20 mouse cellular contexts compared by ENCODE assay signal in genomic region chr5:107207911-107208310, GRCm38 (mm10).
DNase-seq lines count a peak whose midpoint lies in the region; ATAC-seq and TF ChIP-seq lines count a peak whose summit lies in the region.
"Had no signal": no experiment of that assay in that cellular context is flagged by ENCODE, and none has a peak within 500 bp of the region (broad histone marks: within the 10 kb centered on the region; RNA-seq: fewer than 3 reads in every experiment).

No protein-coding gene starts in this region.

- no peak overlapping the region for H3K4me3 ChIP-seq in heart, embryonic 15.5 days
- no peak overlapping the region for H3K4me3 ChIP-seq in neural tube, embryonic 11.5 days (ENCODE audit: low read depth, low read length)
- no peak overlapping the region for H3K4me3 ChIP-seq in neural tube, embryonic 15.5 days (replicated peaks)
- no peak overlapping the region for H3K4me3 ChIP-seq in limb, embryonic 12.5 days (replicated peaks)
- no peak overlapping the region for H3K4me3 ChIP-seq in stomach, embryonic 15.5 days (replicated peaks)
- H3K4me3 ChIP-seq in hindbrain, postnatal 0 days (ENCODE audit: low read length): no peak overlapping the region
- H3K4me3 ChIP-seq: erythroblast, embryonic 14.5 days; forebrain, embryonic 15.5 days; midbrain, embryonic 12.5 days had no signal

- no peaks in the 10 kb centered on the region for H3K27me3 ChIP-seq in heart, embryonic 15.5 days
- H3K27me3 ChIP-seq in neural tube, embryonic 11.5 days (ENCODE audit: control insufficient read depth, insufficient read depth, low read length): no peaks in the 10 kb centered on the region
- H3K27me3 ChIP-seq in neural tube, embryonic 15.5 days (replicated peaks): no peaks in the 10 kb centered on the region
- H3K27me3 ChIP-seq in limb, embryonic 12.5 days: no peaks in the 10 kb centered on the region; the same call in 1 of the 2 replicates
- H3K27me3 ChIP-seq in stomach, embryonic 15.5 days (replicated peaks): no peaks in the 10 kb centered on the region
- H3K27me3 ChIP-seq in hindbrain, postnatal 0 days (ENCODE audit: insufficient read depth, low read length): no peaks in the 10 kb centered on the region
- H3K27me3 ChIP-seq: forebrain, embryonic 15.5 days; midbrain, embryonic 12.5 days had no signal

- H3K9ac ChIP-seq in heart, embryonic 15.5 days: no peak overlapping the region
- no peak overlapping the region for H3K9ac ChIP-seq in neural tube, embryonic 11.5 days (ENCODE audit: low read length)
- no peak overlapping the region for H3K9ac ChIP-seq in neural tube, embryonic 15.5 days (replicated peaks)
- H3K9ac ChIP-seq in limb, embryonic 12.5 days (replicated peaks): no peak overlapping the region
- no peak overlapping the region for H3K9ac ChIP-seq in stomach, embryonic 15.5 days
- no peak overlapping the region for H3K9ac ChIP-seq in hindbrain, postnatal 0 days (replicated peaks; ENCODE audit: low read length)
- H3K9ac ChIP-seq: forebrain, embryonic 15.5 days; hindbrain, embryonic 14.5 days; midbrain, embryonic 12.5 days had no signal

- TF ChIP-seq CTCF in hindbrain, postnatal 0 days (IDR thresholded peaks at IDR 0.05; ENCODE audit: low read depth): no peak

- H3K4me1 ChIP-seq in heart, embryonic 15.5 days (replicated peaks): peaks cover 8% of the 10 kb centered on the region
- peaks cover under 1% of the 10 kb centered on the region; the same call in 1 of the 2 replicates for H3K4me1 ChIP-seq in neural tube, embryonic 11.5 days (ENCODE audit: control insufficient read depth, insufficient read depth, low read length)
- peaks cover 2% of the 10 kb centered on the region; the same call in 1 of the 2 replicates for H3K4me1 ChIP-seq in neural tube, embryonic 15.5 days
- peaks cover 29% of the 10 kb centered on the region for H3K4me1 ChIP-seq in limb, embryonic 12.5 days (replicated peaks)
- H3K4me1 ChIP-seq in stomach, embryonic 15.5 days: peaks cover 9% of the 10 kb centered on the region; the same call in 1 of the 2 replicates
- H3K4me1 ChIP-seq in hindbrain, postnatal 0 days (ENCODE audit: insufficient read depth, low read length): no peaks in the 10 kb centered on the region
- H3K4me1 ChIP-seq: forebrain, embryonic 15.5 days had no signal

- no peaks in the 10 kb centered on the region for H3K36me3 ChIP-seq in heart, embryonic 15.5 days
- H3K36me3 ChIP-seq in neural tube, embryonic 11.5 days (ENCODE audit: control insufficient read depth, insufficient read depth, low read length): no peaks in the 10 kb centered on the region
- no peaks in the 10 kb centered on the region for H3K36me3 ChIP-seq in neural tube, embryonic 15.5 days
- H3K36me3 ChIP-seq in limb, embryonic 12.5 days: peaks cover 9% of the 10 kb centered on the region; the same call in 1 of the 2 replicates
- no peaks in the 10 kb centered on the region for H3K36me3 ChIP-seq in stomach, embryonic 15.5 days
- no peaks in the 10 kb centered on the region for H3K36me3 ChIP-seq in hindbrain, postnatal 0 days (ENCODE audit: insufficient read depth, low read length)
- H3K36me3 ChIP-seq: forebrain, embryonic 15.5 days; midbrain, embryonic 12.5 days had no signal

- H3K27ac ChIP-seq in heart, embryonic 15.5 days: 0 out of 2 replicates have a peak overlapping the region, but pooled peaks have one; percentile 12
- peak overlapping the region; percentile 14; the same call in 1 of the 2 replicates for H3K27ac ChIP-seq in neural tube, embryonic 11.5 days (ENCODE audit: low read depth, low read length)
- H3K27ac ChIP-seq in neural tube, embryonic 15.5 days (replicated peaks): no peak overlapping the region
- peak overlapping the region; percentile 70; the same call in 1 of the 2 replicates for H3K27ac ChIP-seq in limb, embryonic 12.5 days
- H3K27ac ChIP-seq in stomach, embryonic 15.5 days: peak overlapping the region; percentile 16; the same call in 1 of the 2 replicates
- H3K27ac ChIP-seq in hindbrain, postnatal 0 days: no peak overlapping the region
- H3K27ac ChIP-seq: forebrain, embryonic 15.5 days; hindbrain, embryonic 14.5 days; midbrain, embryonic 12.5 days had no signal

- 70% methylated on average over 5 of the region's 5 CpGs for WGBS in heart, embryonic 15.5 days
- 72% methylated on average over 5 of the region's 5 CpGs for WGBS in neural tube, embryonic 11.5 days
- WGBS in neural tube, embryonic 15.5 days: 79% methylated on average over 5 of the region's 5 CpGs
- 55% methylated on average over 5 of the region's 5 CpGs for WGBS in limb, embryonic 12.5 days
- whole genome bisulfite sequencing in stomach, embryonic 15.5 days: 57% methylated on average over 5 of the region's 5 CpGs
- 84% methylated on average over 5 of the region's 5 CpGs for WGBS in hindbrain, postnatal 0 days

- no peak overlapping the region for H3K4me2 ChIP-seq in heart, embryonic 15.5 days
- H3K4me2 ChIP-seq in neural tube, embryonic 11.5 days (ENCODE audit: low read depth): no peak overlapping the region
- no peak overlapping the region for H3K4me2 ChIP-seq in neural tube, embryonic 15.5 days
- H3K4me2 ChIP-seq in limb, embryonic 12.5 days: no peak overlapping the region
- H3K4me2 ChIP-seq in stomach, embryonic 15.5 days: no peak overlapping the region
- no peak overlapping the region for H3K4me2 ChIP-seq in hindbrain, postnatal 0 days (ENCODE audit: low read depth, low read length)
- H3K4me2 ChIP-seq: forebrain, embryonic 15.5 days; hindbrain, embryonic 14.5 days; midbrain, embryonic 12.5 days had no signal

- H3K9me3 ChIP-seq in heart, embryonic 15.5 days (replicated peaks): no peaks in the 10 kb centered on the region
- H3K9me3 ChIP-seq in neural tube, embryonic 11.5 days (ENCODE audit: control insufficient read depth, low read length): no peaks in the 10 kb centered on the region
- no peaks in the 10 kb centered on the region for H3K9me3 ChIP-seq in neural tube, embryonic 15.5 days (replicated peaks)
- no peaks in the 10 kb centered on the region for H3K9me3 ChIP-seq in limb, embryonic 12.5 days
- H3K9me3 ChIP-seq in stomach, embryonic 15.5 days: no peaks in the 10 kb centered on the region
- H3K9me3 ChIP-seq in hindbrain, postnatal 0 days (ENCODE audit: low read length): no peaks in the 10 kb centered on the region
- H3K9me3 ChIP-seq: forebrain, embryonic 15.5 days; midbrain, embryonic 12.5 days had no signal

- no peak for ATAC-seq in heart, embryonic 15.5 days (replicated peaks; ENCODE audit: insufficient number of reproducible peaks, insufficient read depth, low FRiP score, low read depth)
- no peak for ATAC-seq in neural tube, embryonic 11.5 days (ENCODE audit: insufficient read depth, low FRiP score, low TSS enrichment)
- no peak for ATAC-seq in neural tube, embryonic 15.5 days (ENCODE audit: low FRiP score)
- ATAC-seq in limb, embryonic 12.5 days (ENCODE audit: insufficient number of reproducible peaks, insufficient read depth, low FRiP score, low TSS enrichment, low read depth): no peak
- ATAC-seq in stomach, embryonic 15.5 days (ENCODE audit: insufficient read depth, low FRiP score, low read depth): no peak
- ATAC-seq in hindbrain, postnatal 0 days: no peak
- ATAC-seq: forebrain, embryonic 15.5 days; intestine, embryonic 16.5 days had no signal

- no peak for DNase-seq in heart, adult 8-10 months (ENCODE audit: low spot score)
- no peak for DNase-seq in neural tube, embryonic 11.5 days (ENCODE audit: low spot score)
- no peak for DNase-seq in cerebellum, adult 18-20 months
- no peak for DNase-seq in hindbrain, postnatal 0 days (ENCODE audit: low spot score)
- DNase-seq: adrenal gland, postnatal 25 days; B cell, adult 2 months; cerebellum, adult 9-10 months; heart, postnatal 14 days; lung, adult 2 months; lung, postnatal 4 days; right cerebral cortex, postnatal 25 days had no signal

Comparison
In these comparisons a context has a peak if more than half of its experiments do, and no peak if none do; other contexts are left out.
1. H3K27ac ChIP-seq: peak in heart, embryonic 15.5 days (single experiment), neural tube, embryonic 11.5 days (single experiment), limb, embryonic 12.5 days (single experiment) and stomach, embryonic 15.5 days (single experiment); none in neural tube, embryonic 15.5 days (single experiment) and hindbrain, postnatal 0 days (single experiment).